ENCODE assay signal across 29 mouse cellular contexts in the genomic region with DNA sequence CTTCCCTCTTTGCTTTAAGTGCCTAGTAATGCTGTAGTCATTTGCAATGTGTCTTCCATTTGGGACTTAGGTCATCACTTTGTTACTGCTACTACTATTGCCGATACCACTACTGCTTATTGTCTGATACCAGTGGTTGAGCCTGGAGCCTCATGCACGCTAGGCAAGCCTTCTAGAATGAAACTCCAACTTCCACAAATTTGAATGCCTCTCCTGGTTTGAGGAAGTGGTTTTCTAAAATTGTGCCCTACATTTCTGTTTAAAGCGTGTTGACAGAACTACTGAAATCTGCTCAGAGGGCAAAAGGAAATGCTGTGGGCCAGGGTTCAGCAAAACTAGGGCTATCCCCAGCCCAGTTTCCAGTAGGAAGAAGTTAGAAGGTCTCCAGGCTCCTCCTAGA.
A peak's percentile ranks its signal among the peaks of the same experiment; 100 is the strongest.
DNase-seq lines count a peak whose midpoint lies in the region; ATAC-seq and TF ChIP-seq lines count a peak whose summit lies in the region.
"Had no signal": no experiment of that assay in that cellular context is flagged by ENCODE, and none has a peak within 500 bp of the region (broad histone marks: within the 10 kb centered on the region; RNA-seq: fewer than 3 reads in every experiment).

No protein-coding gene starts in this region.

- TF ChIP-seq POLR2A in liver, adult 2 months (IDR thresholded peaks at IDR 0.05; ENCODE audit: extremely low read depth, insufficient read depth, low read length), result no peak

- DNase-seq in liver, adult 2 months (ENCODE audit: extremely low read depth, low read depth, low spot score), result peak; percentile 35
- peak; percentile 29 for DNase-seq in c-Kit-positive CD71-negative TER-119-negative erythroid progenitor cells, embryonic 14.5 days (ENCODE audit: low read depth)
- DNase-seq in splenic B cell, adult 2 months (ENCODE audit: low read depth, low spot score), result peak; percentile 31
- DNase-seq in kidney, adult 18-20 months, result no peak
- no peak for DNase-seq in layer of hippocampus, postnatal 25 days (ENCODE audit: extremely low spot score in 1 of 2, low spot score in 1 of 2)
- DNase-seq: adrenal gland, postnatal 14 days; cerebellum, adult 18-20 months; cerebellum, postnatal 10 days; forebrain, postnatal 0 days; gastrocnemius, postnatal 10 days; heart, adult 11 months; heart, postnatal 36 days; kidney, postnatal 36 days; right cerebral cortex, postnatal 14 days; thymus, adult 2 months; thymus, postnatal 36 days had no signal

- no peaks in the 10 kb centered on the region for H3K4me1 ChIP-seq in liver, adult 2 months (ENCODE audit: control insufficient read depth, insufficient read depth, low read length)
- H3K4me1 ChIP-seq in liver, embryonic 12.5 days, result no peaks in the 10 kb centered on the region
- H3K4me1 ChIP-seq: embryonic facial prominence, embryonic 10.5 days; embryonic facial prominence, embryonic 15.5 days; forebrain, embryonic 12.5 days; kidney, embryonic 15.5 days; limb, embryonic 10.5 days; limb, embryonic 15.5 days had no signal

- no peaks in the 10 kb centered on the region for H3K79me2 ChIP-seq in liver, adult 2 months (ENCODE audit: control insufficient read depth, insufficient read depth, low read length)

- H3K27ac ChIP-seq in liver, adult 2 months (replicated peaks; ENCODE audit: insufficient read depth, low read depth, low read length), result no peak overlapping the region
- no peak overlapping the region for H3K27ac ChIP-seq in liver, embryonic 12.5 days
- H3K27ac ChIP-seq: embryonic facial prominence, embryonic 10.5 days; embryonic facial prominence, embryonic 15.5 days; forebrain, embryonic 12.5 days; hindbrain, embryonic 14.5 days; kidney, embryonic 15.5 days; limb, embryonic 10.5 days; limb, embryonic 15.5 days had no signal

- WGBS in liver, adult 2 months, result 85% methylated on average over 3 of the region's 3 CpGs
- 38% methylated on average over 3 of the region's 3 CpGs for WGBS in liver, embryonic 12.5 days (ENCODE audit: insufficient replicate concordance)

- no peaks in the 10 kb centered on the region for H3K36me3 ChIP-seq in liver, adult 2 months (ENCODE audit: control insufficient read depth, insufficient read depth, low read length)
- H3K36me3 ChIP-seq in liver, embryonic 12.5 days, result 0 out of 2 replicates have a peak, but pooled peaks cover 10% of the 10 kb centered on the region
- no peaks in the 10 kb centered on the region for H3K36me3 ChIP-seq in splenic B cell, adult 2 months (ENCODE audit: control insufficient read depth, insufficient read depth, low read length, poor library complexity, severe bottlenecking)

- no peak overlapping the region for H3K9ac ChIP-seq in liver, adult 2 months (ENCODE audit: low read depth, low read length)
- no peak overlapping the region for H3K9ac ChIP-seq in liver, embryonic 12.5 days
- H3K9ac ChIP-seq: embryonic facial prominence, embryonic 15.5 days; forebrain, embryonic 12.5 days; forebrain, postnatal 0 days; hindbrain, embryonic 14.5 days; kidney, embryonic 15.5 days; limb, embryonic 15.5 days had no signal

- no peak overlapping the region for H3K4me3 ChIP-seq in liver, adult 2 months (ENCODE audit: insufficient read depth, low read depth, low read length)
- H3K4me3 ChIP-seq in liver, embryonic 12.5 days, result no peak overlapping the region
- H3K4me3 ChIP-seq: embryonic facial prominence, embryonic 10.5 days; embryonic facial prominence, embryonic 15.5 days; forebrain, embryonic 12.5 days; kidney, embryonic 15.5 days; limb, embryonic 10.5 days; limb, embryonic 15.5 days had no signal

- no peak for ATAC-seq in liver, embryonic 12.5 days
- peak; percentile 92 for ATAC-seq in megakaryocyte, adult 5-6 weeks (ENCODE audit: poor library complexity, severe bottlenecking)
- ATAC-seq: forebrain, postnatal 0 days; intestine, postnatal 0 days; midbrain, embryonic 16.5 days had no signal

- H3K27me3 ChIP-seq in liver, adult 2 months (ENCODE audit: control insufficient read depth, insufficient read depth, low read length), result no peaks in the 10 kb centered on the region
- no peaks in the 10 kb centered on the region for H3K27me3 ChIP-seq in liver, embryonic 12.5 days (replicated peaks)
- no peaks in the 10 kb centered on the region for H3K27me3 ChIP-seq in splenic B cell, adult 2 months (ENCODE audit: control insufficient read depth, insufficient read depth, low read length, poor library complexity, severe bottlenecking)
- H3K27me3 ChIP-seq: embryonic facial prominence, embryonic 15.5 days; forebrain, embryonic 12.5 days; kidney, embryonic 15.5 days; limb, embryonic 15.5 days had no signal

- H3K4me2 ChIP-seq in liver, embryonic 12.5 days, result no peak overlapping the region
- H3K4me2 ChIP-seq: embryonic facial prominence, embryonic 15.5 days; forebrain, embryonic 12.5 days; heart, embryonic 11.5 days; hindbrain, embryonic 14.5 days; kidney, embryonic 15.5 days; limb, embryonic 15.5 days; midbrain, embryonic 11.5 days had no signal

- TF ChIP-seq CTCF in liver, adult 2 months (IDR thresholded peaks at IDR 0.05; ENCODE audit: low read depth, low read length), result no peak

- H3K9me3 ChIP-seq in liver, embryonic 12.5 days (replicated peaks), result no peaks in the 10 kb centered on the region
- H3K9me3 ChIP-seq: embryonic facial prominence, embryonic 10.5 days; embryonic facial prominence, embryonic 15.5 days; forebrain, embryonic 12.5 days; kidney, embryonic 15.5 days; limb, embryonic 10.5 days; limb, embryonic 15.5 days had no signal

Comparison
In these comparisons a context has a peak if more than half of its experiments do, and no peak if none do; other contexts are left out.
1. DNase-seq: peak in liver, adult 2 months (single experiment), c-Kit-positive CD71-negative TER-119-negative erythroid progenitor cells, embryonic 14.5 days (single experiment) and splenic B cell, adult 2 months (single experiment); none in kidney, adult 18-20 months (single experiment) and layer of hippocampus, postnatal 25 days (0 of 2).